Mouse (Mus musculus) heart, postnatal 4 days (tissue): ENCODE data around the gene Gm7982. TPM values are rescaled to one million over a fixed set of nuclear protein-coding genes. Genes with fewer than 3 reads are reported as not detected.
"Not testable (repeated sequence)": the region's sequence is repeated elsewhere in the genome, so short reads cannot be mapped to it uniquely, and the experiment has no call there.

Source experiments
- DNase-seq: peaks from one replicate; pipeline ENCODE4 v3.0.0; 2021
- total RNA-seq, 2 experiments: library from RNA; stranded (reverse); gene quantifications; 2 replicates each; pipeline ENCODE4 v1.2.3; 2021

Gm7982 gene
- total RNA-seq = not detected

DNA sequence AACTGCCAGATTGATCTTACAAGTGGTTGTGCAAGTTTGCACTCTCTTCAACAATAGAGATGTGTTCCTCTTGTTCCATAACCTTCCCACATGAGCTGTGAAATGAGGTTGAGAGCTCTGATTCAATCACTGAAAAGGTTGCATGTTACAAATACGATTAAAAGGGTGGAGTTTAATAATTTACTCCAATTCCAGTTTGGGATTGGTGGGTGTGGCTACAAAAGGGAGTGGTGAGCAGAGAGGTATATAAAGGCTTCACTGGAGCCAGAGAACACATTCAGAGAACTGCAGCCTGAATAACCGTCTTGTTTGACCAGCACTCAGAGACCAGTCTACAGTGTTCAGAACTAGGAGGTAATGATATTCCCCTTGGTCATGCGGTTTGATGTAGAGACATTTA, at the start of gene Gm7982:
TSS of gene Gm7982 (plus strand) at position 301 of the 400 bp plus-strand sequence.
- not testable (repeated sequence) for DNase-seq

DNA sequence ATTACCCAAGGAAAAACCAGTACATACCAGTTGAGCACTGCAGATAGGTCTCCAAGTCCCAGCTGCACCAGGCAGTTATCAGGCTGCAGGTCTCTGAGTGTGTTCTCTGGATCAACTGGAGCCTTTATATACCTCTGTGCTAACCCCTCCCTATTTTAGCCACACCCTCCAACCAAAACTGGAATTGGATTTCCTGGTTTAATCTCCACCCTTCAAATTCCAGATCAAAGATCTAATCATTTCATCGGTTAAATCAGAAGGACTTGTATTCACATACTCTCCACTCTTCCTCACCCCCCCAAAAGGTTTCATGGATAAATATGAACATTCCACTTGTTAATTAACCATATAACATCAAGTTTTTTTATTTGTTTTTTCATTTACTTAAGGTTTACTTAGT, 5.7 kb upstream of the Gm7982 start, which contains the start of gene Gm7978:
TSS of gene Gm7978 (minus strand) at position 101 of the 400 bp plus-strand sequence.
- not testable (repeated sequence) for DNase-seq

DNA sequence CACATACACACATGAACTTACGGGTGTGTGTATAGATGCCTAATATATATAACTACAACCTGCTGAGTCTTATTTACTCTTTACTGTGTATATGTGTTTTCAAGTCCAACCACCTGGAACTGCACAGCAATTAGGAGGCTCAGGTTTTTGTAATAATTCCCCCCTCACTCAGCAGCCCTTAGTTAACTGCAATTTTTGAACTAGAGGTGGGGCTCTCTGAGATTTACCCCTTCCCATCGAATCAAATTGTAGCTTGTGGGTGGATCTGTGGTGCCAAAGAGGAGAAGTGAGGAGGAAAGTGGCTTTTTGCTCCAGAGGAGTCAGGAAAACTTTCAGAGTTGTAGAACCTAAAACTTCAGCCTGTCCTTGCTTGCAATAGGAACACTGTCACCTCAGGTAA, 33.9 kb downstream of the Gm7982 start, which contains the start of gene E330014E10Rik:
TSS of gene E330014E10Rik (plus strand) at position 301 of the 400 bp plus-strand sequence.
- DNase-seq = not testable (repeated sequence)

Other genes with a start within 250 kb of the Gm7982 start
- not detected for gene Gm3286, start 231.3 kb upstream of the Gm7982 start, total RNA-seq
- not detected for gene Gm7971, start 147.1 kb upstream of the Gm7982 start, total RNA-seq
- gene Gm7978, start 5.8 kb upstream of the Gm7982 start, total RNA-seq = not detected
- gene E330014E10Rik, start 34.0 kb downstream of the Gm7982 start, total RNA-seq = not detected
- gene Cxcl13, start 214.9 kb downstream of the Gm7982 start, total RNA-seq = under 1 TPM in 1 of 2 experiments, not detected in 1; 0.32 TPM